Mouse (Mus musculus): ENCODE results near the gene Blzf1.

Gene Blzf1

DNA sequence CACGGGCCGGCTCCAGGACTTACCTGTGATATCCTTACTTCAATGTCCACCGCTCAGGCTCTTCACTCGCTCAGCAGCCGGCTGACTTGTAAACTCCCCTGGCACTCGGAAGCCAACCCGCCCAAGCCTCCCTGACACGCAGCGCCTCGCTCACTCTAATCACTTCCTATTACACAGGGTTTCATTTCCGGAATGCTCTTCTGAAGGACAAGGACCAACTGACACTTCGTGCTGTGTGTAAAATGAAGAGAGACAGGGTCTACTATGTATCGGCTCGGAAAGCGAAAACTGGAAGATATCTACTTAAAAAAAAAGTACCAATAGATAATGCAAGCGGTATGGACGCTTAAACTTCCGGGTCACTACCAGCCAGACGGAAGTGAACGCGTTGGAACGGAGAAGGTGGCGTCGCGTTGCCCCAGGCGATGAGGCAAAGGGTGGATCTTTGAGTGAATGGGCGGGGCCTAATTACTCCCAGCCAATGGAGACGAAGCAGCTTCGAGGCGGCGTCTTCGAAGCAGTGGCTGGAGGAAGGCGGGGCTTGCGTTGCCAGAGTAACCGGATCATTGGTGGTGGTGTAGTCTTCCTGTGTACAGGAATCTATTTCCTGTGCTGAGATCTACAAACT lies at the start of gene Blzf1:
TSS of gene Blzf1 (minus strand) at position 366 of the 628 bp plus-strand sequence.
- peak; percentile 96 for DNase-seq

DNA sequence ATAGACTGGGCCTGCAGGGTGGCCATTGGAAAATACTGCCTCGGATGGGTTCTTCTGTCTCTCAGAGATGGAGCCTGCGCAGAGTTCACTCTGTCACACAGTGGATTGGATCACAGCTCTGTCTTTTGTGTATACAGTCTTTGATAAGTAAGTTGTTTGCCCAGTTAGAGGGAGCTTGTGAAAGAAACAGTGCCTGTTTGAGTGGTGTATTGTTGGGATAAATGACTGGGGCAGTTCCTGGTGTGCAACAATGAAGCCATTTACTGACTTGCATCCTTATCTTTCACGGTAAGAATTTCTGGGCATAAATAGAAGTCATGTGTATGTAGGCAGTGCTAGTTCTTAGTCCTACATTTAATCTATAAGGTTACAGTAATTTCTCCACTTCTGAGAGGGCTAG lies 46.2 kb upstream of the Blzf1 start:
- no peak for DNase-seq

DNA sequence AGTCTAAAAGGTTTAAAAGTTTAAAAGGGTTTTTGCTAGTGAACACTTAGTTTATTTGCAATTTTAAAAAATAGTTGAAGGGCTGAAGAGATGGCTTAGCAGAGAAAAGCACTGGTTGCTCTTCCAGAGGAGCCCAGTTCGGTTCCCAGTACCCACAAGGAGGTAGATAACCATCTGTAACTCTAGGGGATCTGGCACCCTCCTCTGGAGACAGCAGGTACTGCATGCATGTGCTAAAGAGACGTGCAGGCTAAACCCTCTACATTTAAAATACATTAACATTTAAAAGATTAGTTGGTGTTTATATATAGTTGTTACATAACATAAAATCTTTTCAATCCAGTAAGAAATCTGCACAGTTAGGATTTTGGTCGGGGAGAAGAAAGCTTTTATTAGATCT lies 34.9 kb upstream of the Blzf1 start:
- DNase-seq: no peak

GRCm38 (mm10) chr1:164335846-164336245 lies 28.6 kb upstream of the Blzf1 start:
- no peak for DNase-seq

- no peak for DNase-seq
Observed at GRCm38 (mm10) chr1:164335435-164335834, 28.1 kb upstream of the Blzf1 start.

- DNase-seq: no peak
Observed at GRCm38 (mm10) chr1:164332559-164332958, 25.3 kb upstream of the Blzf1 start.

DNA sequence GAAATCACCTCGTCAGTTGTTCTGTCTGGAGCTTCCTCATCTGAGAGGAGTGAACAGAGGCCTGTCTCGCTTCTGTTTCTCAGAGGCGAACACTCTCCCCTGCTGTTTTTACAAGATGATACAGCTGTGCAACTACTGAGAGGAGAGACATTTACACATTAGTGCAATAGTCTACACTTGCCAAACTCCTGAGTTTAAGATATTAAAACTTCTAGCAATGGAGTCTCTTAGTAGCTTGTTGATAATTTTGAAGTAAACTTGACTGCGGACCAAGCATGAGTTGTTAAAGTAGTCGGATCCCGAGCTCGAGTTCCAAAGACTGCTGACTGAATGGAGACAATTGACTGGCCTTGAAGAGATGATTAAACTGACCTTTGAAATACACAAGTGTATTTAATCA lies 20.5 kb upstream of the Blzf1 start:
- DNase-seq: no peak

- DNase-seq: no peak
Observed at GRCm38 (mm10) chr1:164326600-164327155, 19.4 kb upstream of the Blzf1 start.

DNA sequence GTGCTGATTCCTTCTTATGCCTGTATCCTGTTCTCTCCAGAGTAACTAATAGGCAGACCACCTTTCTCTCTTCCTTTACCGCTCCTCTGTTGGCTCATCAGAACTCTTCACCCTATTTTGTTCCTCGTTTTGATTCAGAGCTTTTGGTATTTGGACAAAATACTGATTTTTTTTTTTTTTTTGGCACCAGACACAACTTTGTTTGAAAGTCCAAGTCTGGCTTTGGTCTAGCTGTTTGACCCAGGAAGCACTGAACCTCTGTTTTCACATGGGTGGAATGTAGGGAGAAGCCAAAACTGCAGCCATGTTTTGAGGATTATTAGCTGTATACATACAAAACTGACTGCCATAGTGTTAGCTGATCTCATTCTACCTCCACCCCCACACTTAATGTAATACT lies 17.6 kb upstream of the Blzf1 start:
- no peak for DNase-seq

- no peak for DNase-seq
Observed at GRCm38 (mm10) chr1:164324221-164324620, 16.9 kb upstream of the Blzf1 start.

GRCm38 (mm10) chr1:164322987-164323650 lies 15.8 kb upstream of the Blzf1 start:
- no peak for DNase-seq

DNA sequence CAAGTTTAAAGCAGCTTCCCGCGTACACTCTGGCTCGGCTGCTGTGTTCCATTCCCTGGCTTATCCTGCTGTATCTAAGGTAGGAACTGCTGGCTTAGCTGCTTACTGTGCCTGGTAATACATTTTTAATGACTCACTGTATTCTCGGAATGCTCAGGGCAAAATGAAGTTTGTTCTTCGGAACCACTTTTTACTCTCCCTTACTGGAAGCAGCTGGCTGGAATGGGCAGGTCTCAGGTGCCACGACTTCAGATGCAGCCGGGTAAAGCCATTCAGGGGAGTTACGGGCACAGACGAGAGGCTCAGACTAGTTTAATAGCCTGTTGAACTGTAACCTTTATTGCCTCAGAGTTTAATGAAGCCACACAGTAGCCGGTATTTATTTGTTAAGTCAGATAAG lies 14.1 kb upstream of the Blzf1 start:
- DNase-seq: no peak

DNA sequence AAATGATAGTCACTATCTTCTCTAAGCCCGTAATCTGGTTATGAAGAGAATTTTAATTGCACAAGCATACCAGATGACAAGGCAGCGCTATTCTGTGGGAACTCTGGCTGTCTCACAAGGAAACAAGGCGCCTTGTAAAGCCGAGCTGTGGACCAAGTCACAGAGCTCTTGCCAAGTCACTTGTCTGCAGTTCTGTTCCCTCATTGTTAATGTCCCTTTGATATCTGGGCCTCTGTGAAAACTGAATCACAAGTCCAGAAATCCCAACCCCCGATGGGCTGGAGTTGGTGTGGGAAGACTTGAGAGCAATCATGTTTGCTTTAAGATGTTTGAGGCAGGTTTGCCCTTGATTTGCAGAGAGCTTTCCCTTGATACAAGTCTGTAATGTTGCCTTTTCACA lies 13.4 kb upstream of the Blzf1 start:
- no peak for DNase-seq

GRCm38 (mm10) chr1:164319542-164320140 lies 12.4 kb upstream of the Blzf1 start:
- no peak for DNase-seq

GRCm38 (mm10) chr1:164318474-164318873 lies 11.2 kb upstream of the Blzf1 start:
- DNase-seq: no peak

DNA sequence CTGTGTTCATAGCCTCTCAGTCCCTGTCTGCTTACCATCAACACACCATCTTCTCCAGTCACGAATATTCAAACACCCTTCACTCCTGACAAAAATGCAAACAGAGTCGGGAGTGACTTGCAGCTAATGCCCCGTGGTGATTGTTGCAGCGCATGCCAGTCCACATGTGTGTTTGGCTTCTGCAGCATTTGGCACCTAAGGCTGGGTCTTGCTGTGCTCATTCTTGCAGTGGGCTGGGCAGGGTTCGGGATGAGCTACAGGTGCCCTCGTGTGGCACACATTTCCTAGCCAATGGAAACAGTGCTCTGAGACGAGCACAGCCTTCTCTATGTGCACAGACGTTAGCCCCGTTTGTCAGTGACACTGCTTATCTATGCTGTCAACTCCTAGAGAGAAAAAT lies 10.0 kb upstream of the Blzf1 start:
- DNase-seq: no peak

DNA sequence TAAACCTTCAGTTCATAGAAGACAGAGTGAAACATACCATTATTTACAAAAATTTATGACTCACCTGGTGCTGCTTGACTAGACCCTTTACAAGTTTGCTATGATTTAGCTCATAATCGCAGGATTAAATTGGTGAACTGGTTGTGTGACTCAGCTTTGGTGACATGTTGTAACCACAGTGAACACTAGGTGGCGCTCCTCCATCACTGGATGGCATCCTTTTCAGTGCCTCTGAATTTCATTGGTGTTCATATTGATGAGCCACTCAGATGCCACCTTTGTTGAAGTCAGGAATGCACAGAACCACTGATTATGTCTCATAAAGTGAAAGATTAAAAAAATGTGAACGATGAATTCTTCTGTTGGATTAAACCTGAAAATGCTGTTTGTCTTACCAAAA lies 9.4 kb upstream of the Blzf1 start:
- peak; percentile 35 for DNase-seq

DNA sequence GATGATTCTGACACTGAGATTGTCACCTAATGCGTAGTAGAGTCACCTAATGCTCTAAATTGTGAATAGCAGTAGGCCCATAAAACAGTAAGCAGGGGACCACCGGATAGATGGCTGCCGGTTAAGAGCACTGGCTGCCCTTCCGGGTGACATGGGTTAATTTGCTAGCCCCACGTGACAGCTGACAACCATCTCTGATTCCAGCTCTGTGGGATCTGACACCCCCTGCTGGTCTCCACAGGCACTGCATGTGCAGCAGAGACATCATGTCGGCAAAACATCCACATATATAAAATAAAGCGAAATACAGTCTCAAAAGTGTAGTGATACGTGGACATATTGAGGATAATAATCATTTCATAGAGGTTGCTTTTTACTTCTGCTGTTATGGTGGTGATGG lies 8.0 kb upstream of the Blzf1 start:
- peak; percentile 25 for DNase-seq

GRCm38 (mm10) chr1:164314085-164314484 lies 6.8 kb upstream of the Blzf1 start:
- DNase-seq: no peak

GRCm38 (mm10) chr1:164307922-164308321 lies 633 bp upstream of the Blzf1 start:
- DNase-seq: no peak

GRCm38 (mm10) chr1:164303821-164304220 lies 3.5 kb downstream of the Blzf1 start, which contains the start of gene Nme7:
TSS of gene Nme7 (plus strand) at chr1:164304121.
- no peak for DNase-seq

DNA sequence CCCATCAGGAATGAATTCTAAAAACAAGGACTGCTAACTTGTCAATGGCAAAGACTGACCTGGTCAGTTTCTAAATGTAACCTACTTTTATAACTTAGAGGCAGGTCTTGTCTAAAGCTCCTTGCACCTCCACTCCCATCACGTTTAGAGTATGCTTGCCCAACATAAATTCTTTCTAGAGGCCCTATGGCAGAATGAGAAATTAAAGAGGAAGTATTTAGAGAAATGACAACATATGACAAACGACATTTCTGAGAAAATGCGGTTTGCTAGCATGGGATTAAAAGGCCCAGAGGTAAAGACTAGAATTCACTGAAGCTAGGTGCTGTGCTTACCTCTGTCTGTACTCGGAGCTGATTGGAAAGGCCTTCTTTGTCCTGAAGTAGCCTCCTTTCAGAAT lies 5.3 kb downstream of the Blzf1 start:
- no peak for DNase-seq

GRCm38 (mm10) chr1:164296473-164296872 lies 10.8 kb downstream of the Blzf1 start:
- no peak for DNase-seq

GRCm38 (mm10) chr1:164294071-164294470 lies 13.2 kb downstream of the Blzf1 start:
- no peak for DNase-seq
